Mouse (Mus musculus) CH12.LX (cell line): Measurements from ENCODE around the gene Ddx59.

Experiments
- GABPA ChIP-seq: IDR thresholded peaks from 2 replicates; pipeline ENCODE4 v1.6.1; 2012; ENCODE audit warnings: low read depth, low read length, improper control_type of control experiment, inconsistent platforms; ENCODE audit not compliant: insufficient replicate concordance
- MAX ChIP-seq: IDR thresholded peaks from 2 replicates; pipeline ENCODE4 v1.6.1; 2011; ENCODE audit warnings: low read length, improper control_type of control experiment

- no peak for TF ChIP-seq GABPA
- TF ChIP-seq MAX, result no peak
Measured at GRCm38 (mm10) chr1:136470471-136470870, 55.4 kb downstream of the Ddx59 start.
